Mouse (Mus musculus) cortical plate, adult 2 months (tissue): ENCODE results near the gene Nudt5.

ENCODE experiments used
- CTCF ChIP-seq: fragments of 200-500 bp; IDR thresholded peaks from 2 replicates; pipeline ENCODE4 v1.5.1; 2011; ENCODE audit warnings: mild to moderate bottlenecking, control low read depth, low read length; ENCODE audit not compliant: insufficient read depth; ENCODE audit errors: extremely low read depth
- POLR2A ChIP-seq: fragments of 200-500 bp; IDR thresholded peaks from 2 replicates; pipeline ENCODE4 v1.6.1; 2011; ENCODE audit warnings: mild to moderate bottlenecking, low read length, control low read depth; ENCODE audit not compliant: insufficient read depth; ENCODE audit errors: extremely low read depth

DNA sequence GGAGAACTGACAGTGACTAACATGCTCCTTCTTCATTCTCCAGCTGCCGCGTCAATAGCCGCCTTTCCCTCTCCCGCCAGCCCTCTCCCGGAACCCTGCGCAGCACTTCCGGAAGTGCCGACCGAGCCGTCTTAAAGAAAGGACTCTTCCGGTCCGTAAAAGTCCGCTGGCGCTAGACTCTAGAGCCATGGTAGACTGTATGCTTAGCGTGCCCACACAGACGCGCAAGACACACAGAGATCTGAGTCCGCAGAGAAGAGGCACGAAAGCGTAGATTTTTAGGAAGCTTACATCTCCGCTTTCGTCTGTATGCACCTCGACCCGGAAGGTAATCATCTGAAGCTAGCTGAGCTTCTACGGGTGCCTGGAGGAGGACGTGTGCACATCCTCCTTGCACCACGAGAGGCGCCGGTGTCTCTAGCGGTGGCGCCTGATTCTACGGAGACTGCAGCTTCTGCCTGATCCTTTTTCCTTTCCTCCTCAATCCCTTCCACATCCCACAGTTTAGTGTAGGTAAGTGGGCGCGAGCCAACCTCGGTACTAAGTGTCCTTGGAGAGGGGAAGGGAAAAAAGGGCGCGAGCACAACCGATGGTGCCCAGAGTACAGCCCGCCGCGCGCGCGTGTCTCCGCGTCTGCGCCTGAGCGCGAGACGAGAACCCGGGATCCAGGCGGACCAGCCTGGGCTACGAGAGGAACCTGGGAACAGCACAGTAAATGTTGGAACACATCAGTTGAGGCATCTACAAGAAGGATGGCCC is at the start of gene Nudt5, which contains the start of gene Cdc123:
- TF ChIP-seq CTCF = peak; percentile 54
- TF ChIP-seq POLR2A = peak; percentile 75
